7 mouse cellular contexts compared by ENCODE assay signal in the genomic region with DNA sequence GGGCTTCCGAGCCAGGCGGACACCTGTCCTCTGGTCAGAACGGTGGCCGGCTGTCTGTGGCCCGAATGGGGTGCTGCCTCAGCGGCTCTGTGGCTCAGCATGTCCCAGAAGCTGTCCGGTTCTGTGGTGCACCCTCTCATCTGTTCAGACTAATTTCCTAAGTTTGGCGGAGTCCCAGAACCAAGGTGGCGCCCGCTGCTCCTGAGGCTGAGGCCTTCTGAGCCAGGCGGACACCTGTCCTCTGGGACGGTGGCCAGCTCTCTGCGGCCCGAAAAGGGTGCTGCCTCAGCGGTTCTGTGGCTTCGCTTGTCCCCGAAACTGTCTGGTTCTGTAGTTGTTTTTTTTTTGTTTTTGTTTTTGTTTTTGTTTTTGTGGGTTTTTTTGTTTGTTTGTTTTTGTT.
A peak's percentile ranks its signal among the peaks of the same experiment; 100 is the strongest.
DNase-seq lines count a peak whose midpoint lies in the region.
"Not testable (repeated sequence)": the region's sequence is repeated elsewhere in the genome, so short reads cannot be mapped to it uniquely, and the experiment has no call there.

No protein-coding gene starts in this region.

- intact Hi-C loops in left cerebral cortex, postnatal 4 days (cut with DNase I): not testable (repeated sequence)

- DNase-seq in cerebellum, adult 11 months: peak; percentile 73
- DNase-seq in cerebellum, adult 18-20 months: peak; percentile 85 to 87
- DNase-seq in cerebellum, adult 8-10 months: peak; percentile 71
- DNase-seq in cerebellum, adult 9-11 months: peak; percentile 87
- peak; percentile 34 to 60 for DNase-seq in cerebellum, postnatal 14 days
- peak; percentile 74 to 81 for DNase-seq in cerebellum, postnatal 36 days
- peak; percentile 4 for DNase-seq in left cerebral cortex, postnatal 4 days

Comparison
In these comparisons a context has a peak if more than half of its experiments do, and no peak if none do; other contexts are left out.
1. Peak in every context shown above with its lines: DNase-seq.
2. DNase-seq: peak in every context shown above with its lines; median percentile 87 in cerebellum, adult 9-11 months; 86 in cerebellum, adult 18-20 months; 78 in cerebellum, postnatal 36 days; 73 in cerebellum, adult 11 months; 71 in cerebellum, adult 8-10 months; 47 in cerebellum, postnatal 14 days; 4 in left cerebral cortex, postnatal 4 days.